Mouse (Mus musculus): Measurements from ENCODE around the gene Clybl.

GRCm38 (mm10) chr14:122377681-122378080 lies 196.2 kb downstream of the Clybl start:
- TF ChIP-seq CTCF (IDR thresholded peaks at IDR 0.05; ENCODE audit: low read depth) = no peak
- TF ChIP-seq EP300 (optimal IDR thresholded peaks at IDR 0.05) = no peak

Data from stomach, postnatal 0 days (tissue).